Mouse (Mus musculus): ENCODE results near the gene Gm20431. TPM values are rescaled to one million over a fixed set of nuclear protein-coding genes. Genes with fewer than 3 reads are reported as not detected.

Gm20431 gene
- total RNA-seq, 2 experiments from 2014 or later: 29.1 to 38.0 TPM

DNA sequence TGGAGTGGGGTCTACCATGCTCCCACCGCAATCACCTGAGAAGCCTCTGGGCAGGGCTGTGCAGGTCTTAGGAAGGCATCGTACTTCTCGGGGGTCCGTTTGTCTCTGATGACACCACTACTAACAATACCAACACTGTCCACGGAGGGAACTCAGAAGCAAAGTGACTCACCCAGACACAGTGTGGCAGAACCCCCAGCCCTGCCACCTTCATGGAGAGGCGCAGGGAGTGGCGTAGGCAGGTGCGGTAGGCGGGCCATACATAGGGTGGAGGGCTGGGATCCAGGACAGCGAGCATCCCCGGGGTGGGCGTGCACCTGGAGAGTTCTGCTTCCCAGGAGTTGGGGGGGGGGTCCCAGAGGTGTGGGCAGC, 26.8 kb upstream of the Gm20431 start:
- no peak for TF ChIP-seq CTCF (IDR thresholded peaks at IDR 0.05)
- peak overlapping the region; percentile 74 for H3K4me3 ChIP-seq

DNA sequence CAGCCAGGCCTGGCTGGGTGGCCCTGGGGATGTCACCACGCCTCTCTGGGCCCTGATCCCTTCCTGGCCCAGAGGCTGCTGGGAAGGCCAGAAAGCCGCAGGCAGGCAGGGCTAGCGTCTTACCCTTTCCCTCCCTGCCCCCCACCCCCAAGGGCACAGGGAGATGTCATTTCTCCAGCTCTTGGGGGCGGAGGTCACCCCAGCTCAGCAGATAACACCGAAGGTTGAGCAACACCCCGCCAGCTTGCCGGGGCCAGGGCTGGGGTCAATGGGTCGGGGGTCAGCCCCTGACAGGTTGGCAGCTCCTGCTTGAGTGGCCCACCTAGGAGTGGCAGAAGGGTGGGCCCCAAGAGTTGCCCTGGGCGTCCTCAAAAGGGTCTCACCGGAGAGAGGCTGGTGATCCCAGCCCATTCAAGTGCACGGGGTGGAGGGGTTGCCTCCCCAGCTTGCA, 26.4 kb upstream of the Gm20431 start:
- no peak for TF ChIP-seq CTCF (IDR thresholded peaks at IDR 0.05)
- DNase-seq (ENCODE audit: extremely low spot score in 1 of 2, low spot score in 2 of 2): no peak
- no peak overlapping the region for H3K27ac ChIP-seq
- intact Hi-C loops (cut with DNase I): loop anchor here (5.0 to 10.0 kb wide), 3 partner anchors 395 to 517 kb away; partner anchors contain the start of genes Adnp and Pard6b
- no peak overlapping the region for H3K4me3 ChIP-seq

More for the DNA sequence above, 26.8 kb upstream of the Gm20431 start:
- DNase-seq (ENCODE audit: extremely low spot score in 1 of 2, low spot score in 2 of 2): peak; percentile 27 to 46
- H3K27ac ChIP-seq: peak overlapping the region; percentile 88; the same call in 1 of the 2 replicates
- intact Hi-C loops (cut with DNase I): loop anchor here (5.0 to 10.0 kb wide), 3 partner anchors 394 to 517 kb away; partner anchors contain the start of genes Adnp and Pard6b

DNA sequence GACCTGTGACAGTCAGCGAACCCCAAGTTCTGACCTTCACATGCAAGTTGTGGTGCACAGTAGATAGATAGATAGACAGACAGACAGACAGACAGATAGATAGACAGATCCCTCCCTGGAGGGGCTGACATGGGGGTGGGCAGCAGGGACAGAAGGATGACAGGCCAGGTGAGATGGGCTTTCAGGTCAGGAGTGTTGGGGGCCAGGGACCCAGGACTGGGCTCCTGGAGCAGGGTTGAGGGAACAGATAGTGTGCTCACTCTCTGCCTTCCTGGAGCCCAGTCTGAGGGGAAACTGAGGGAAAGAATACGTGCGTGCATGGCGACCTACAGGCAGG, 25.9 kb upstream of the Gm20431 start:
- Histone ChIP-seq H3K4me3 (no peak overlapping the region), H3K27ac (no peak overlapping the region)
- intact Hi-C loops (cut with DNase I): loop anchor here (5.0 to 10.0 kb wide), 3 partner anchors 395 to 518 kb away; partner anchors contain the start of genes Adnp and Pard6b
- no peak for DNase-seq (ENCODE audit: extremely low spot score in 1 of 2, low spot score in 2 of 2)
- TF ChIP-seq CTCF (IDR thresholded peaks at IDR 0.05): no peak

DNA sequence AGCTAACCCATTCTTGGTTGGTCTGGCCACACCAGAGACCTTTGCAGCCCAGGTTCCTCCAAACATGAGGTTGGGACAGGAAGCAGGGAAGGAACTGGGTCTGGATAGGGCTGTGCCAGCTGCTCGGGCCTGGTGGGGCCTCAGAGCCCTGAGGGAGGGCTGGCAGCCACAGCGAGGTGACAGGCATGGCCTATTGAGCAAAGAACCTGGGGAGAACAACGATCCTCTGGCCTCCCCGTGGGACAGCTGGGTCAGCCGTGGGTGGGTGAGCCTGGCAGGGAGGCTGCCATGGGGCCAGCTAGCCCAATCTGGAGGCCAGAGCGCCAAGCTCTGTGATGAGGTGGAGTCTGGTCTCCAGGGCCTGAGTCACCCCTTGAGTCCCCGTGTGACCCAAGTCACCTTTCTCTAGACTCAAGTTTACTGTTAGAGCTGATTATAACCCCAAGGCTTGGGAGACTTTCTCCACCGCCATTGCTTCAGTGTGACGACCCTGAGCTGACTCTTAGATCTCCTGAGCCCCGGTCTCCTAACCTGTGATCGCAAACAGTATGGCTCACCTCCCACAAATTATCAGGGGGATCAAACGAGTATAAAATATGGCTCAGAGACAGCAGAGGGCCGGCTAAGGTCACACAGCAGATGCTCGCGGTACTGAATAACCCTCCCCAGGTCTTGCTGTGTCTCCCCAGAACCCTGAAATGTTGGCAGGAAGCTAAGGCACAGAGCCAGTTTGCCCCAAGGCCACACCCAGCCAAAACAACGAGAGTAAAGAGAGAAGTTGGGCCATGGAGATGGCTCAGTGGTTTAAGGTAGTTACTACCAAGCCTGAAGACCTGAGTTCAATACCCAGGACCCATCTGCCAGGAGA, 25.3 kb upstream of the Gm20431 start:
- no peak overlapping the region for H3K4me3 ChIP-seq
- DNase-seq (ENCODE audit: extremely low spot score in 1 of 2, low spot score in 2 of 2): no peak
- no peak overlapping the region for H3K27ac ChIP-seq
- no peak for TF ChIP-seq CTCF (IDR thresholded peaks at IDR 0.05)
- intact Hi-C loops (cut with DNase I): loop anchor here (5.0 to 10.0 kb wide), 3 partner anchors 396 to 518 kb away; partner anchors contain the start of genes Adnp and Pard6b

DNA sequence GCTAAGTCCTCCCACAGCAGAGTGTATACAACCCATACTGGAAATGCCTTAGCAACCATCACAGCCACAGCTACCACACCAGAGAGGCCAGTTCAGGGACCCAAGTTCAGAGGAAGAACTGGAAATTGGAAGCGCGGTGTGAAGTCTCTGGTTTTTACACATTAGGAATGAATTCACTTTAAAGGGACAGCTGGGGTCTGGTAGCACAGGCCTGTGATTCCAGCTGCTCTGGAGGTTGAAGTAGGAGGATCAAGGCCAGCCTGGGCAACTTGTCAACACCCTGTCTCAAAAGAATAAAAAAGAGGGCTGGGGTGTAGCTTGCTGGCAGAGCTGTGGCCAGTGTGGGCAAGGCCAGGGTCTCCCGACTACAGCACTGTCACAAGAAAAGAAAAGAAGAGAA, 24.6 kb upstream of the Gm20431 start:
- H3K27ac ChIP-seq: no peak overlapping the region
- no peak for TF ChIP-seq CTCF (IDR thresholded peaks at IDR 0.05)

DNA sequence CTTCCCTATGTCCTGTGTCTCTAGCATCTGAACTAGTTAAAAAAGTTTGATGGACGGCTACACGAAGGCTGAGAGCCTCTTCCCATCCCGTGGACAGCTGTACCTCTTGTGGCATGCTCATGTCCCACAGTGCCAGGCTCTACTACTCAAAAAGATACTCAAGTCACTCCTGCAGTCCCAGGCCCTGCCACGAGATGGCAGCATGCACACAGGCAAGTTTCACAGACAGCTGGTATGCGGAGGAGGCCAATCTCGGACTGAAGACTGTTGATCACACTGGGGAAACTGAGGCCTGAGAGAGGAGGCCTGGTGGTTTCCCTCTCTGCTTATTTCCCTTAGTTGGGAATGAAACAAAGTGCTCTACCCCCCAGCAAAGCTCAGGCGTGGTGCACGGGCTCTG, 23.8 kb upstream of the Gm20431 start:
- Histone ChIP-seq H3K4me3 (no peak overlapping the region), H3K27ac (no peak overlapping the region)
- TF ChIP-seq CTCF (IDR thresholded peaks at IDR 0.05): peak; percentile 98
- DNase-seq (ENCODE audit: extremely low spot score in 1 of 2, low spot score in 2 of 2): peak; percentile 93 to 97
- intact Hi-C loops (cut with DNase I): loop anchor here (1.0 to 10.0 kb wide), 5 partner anchors 210 to 520 kb away; partner anchors contain the start of genes Adnp and Pard6b

More for the DNA sequence above, 24.6 kb upstream of the Gm20431 start:
- intact Hi-C loops (cut with DNase I): loop anchor here (1.0 to 10.0 kb wide), 5 partner anchors 209 to 519 kb away; partner anchors contain the start of genes Adnp and Pard6b
- no peak overlapping the region for H3K4me3 ChIP-seq
- no peak for DNase-seq (ENCODE audit: extremely low spot score in 1 of 2, low spot score in 2 of 2)

DNA sequence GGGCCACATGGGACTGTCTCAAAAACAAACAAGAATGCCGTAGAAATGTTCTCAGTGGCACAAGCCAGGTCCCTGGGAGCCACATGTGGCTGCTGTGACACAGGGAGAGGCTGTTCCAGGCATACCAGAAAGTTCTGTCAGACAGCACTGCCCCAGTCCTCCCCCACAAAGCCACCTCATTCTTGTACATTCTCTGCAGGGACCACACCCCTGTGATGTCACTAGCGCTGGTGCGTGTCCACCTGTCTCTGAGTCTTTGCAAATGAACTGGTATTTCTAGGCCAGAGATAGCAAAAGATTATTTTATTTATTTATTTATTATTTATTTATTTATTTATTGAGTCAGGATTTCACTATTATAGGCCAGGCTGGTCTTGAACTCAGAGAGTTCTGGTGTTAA, 22.4 kb upstream of the Gm20431 start:
- intact Hi-C loops (cut with DNase I): loop anchor here (2.0 to 10.0 kb wide), 2 partner anchors 333 to 521 kb away; partner anchors contain the start of gene Adnp
- no peak overlapping the region for H3K27ac ChIP-seq
- TF ChIP-seq CTCF (IDR thresholded peaks at IDR 0.05): no peak
- DNase-seq (ENCODE audit: extremely low spot score in 1 of 2, low spot score in 2 of 2): no peak
- H3K4me3 ChIP-seq: no peak overlapping the region

DNA sequence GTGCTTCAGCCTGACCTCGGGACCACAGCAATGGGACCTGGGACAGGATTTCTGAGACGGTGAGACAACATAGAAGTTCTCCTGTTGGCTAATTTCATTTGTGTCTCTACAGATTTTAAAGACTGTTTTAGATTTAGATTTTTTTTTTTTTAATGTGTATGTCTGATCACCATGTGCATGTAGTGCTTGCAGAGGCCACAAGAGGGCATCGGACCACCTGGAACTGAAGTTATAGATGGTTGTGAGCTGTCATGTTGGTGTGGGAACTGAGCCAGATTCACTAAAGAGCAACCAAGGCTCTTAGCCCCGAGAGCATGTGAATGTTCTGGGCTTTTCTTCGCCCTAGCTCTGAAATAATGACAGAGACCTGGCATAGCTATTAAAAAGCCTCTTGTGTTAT, 19.4 kb upstream of the Gm20431 start:
- intact Hi-C loops (cut with DNase I): loop anchor here (2.0 to 10.0 kb wide), 2 partner anchors 148 to 524 kb away; partner anchors contain the start of gene Adnp
- Histone ChIP-seq H3K27ac (no peak overlapping the region), H3K4me3 (no peak overlapping the region)
- peak; percentile 60 for TF ChIP-seq CTCF (IDR thresholded peaks at IDR 0.05)
- peak in 1 of 2 experiments; percentile 31 for DNase-seq (ENCODE audit: extremely low spot score in 1 of 2, low spot score in 2 of 2)

DNA sequence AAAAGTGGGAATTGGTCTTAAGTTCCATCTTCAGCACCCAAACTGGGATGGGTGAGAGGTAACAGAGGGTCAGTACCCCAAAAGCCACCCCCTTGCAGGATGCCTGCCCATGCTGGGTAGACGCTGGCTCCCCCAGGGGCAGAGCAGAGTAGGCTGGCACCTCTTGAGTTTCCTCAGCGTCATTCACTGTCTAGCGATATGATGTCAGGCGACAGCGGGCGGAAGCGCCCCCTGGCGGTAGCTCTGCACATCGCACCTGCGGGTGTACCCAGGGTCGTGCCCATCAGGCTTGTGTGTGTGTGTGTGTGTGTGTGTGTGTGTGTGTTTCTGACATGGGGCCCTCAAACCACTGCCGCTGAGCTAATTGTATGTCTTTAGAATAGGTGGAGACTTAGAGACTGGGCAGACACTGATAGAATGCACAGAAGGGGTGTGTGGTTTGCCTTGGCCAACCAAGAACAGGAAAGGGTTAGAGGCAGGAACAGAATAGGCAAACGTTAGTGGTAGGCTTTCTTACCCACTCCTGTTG, 18.7 kb upstream of the Gm20431 start:
- peak; percentile 87 for TF ChIP-seq CTCF (IDR thresholded peaks at IDR 0.05)
- intact Hi-C loops (cut with DNase I): loop anchor here (2.0 to 10.0 kb wide), 2 partner anchors 147 to 525 kb away; partner anchors contain the start of gene Adnp
- DNase-seq (ENCODE audit: extremely low spot score in 1 of 2, low spot score in 2 of 2): peak; percentile 79 to 80
- no peak overlapping the region for H3K4me3 ChIP-seq
- no peak overlapping the region for H3K27ac ChIP-seq

DNA sequence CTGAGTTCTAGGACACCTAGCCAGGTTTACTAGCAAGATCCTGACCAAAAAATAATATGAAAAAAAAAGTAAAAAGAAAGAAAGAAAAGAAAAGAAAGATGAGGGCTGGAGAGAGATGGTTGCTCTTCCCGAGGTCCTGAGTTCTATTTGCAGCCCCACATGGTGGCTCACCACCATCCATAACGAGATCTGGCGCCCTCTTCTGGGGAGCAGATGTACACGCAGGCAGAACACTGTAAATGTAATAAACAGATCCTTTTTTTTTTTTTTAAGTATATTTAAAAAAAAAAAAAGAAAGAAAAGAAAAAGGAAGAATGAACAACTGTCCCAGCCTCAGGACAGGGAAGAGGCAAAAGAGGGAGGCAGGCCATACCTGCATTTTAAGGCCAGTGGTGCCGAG, 17.3 kb upstream of the Gm20431 start:
- no peak overlapping the region for H3K27ac ChIP-seq
- H3K4me3 ChIP-seq: no peak overlapping the region
- intact Hi-C loops (cut with DNase I): no loop called here
- no peak for DNase-seq (ENCODE audit: extremely low spot score in 1 of 2, low spot score in 2 of 2)
- TF ChIP-seq CTCF (IDR thresholded peaks at IDR 0.05): peak; percentile 46

DNA sequence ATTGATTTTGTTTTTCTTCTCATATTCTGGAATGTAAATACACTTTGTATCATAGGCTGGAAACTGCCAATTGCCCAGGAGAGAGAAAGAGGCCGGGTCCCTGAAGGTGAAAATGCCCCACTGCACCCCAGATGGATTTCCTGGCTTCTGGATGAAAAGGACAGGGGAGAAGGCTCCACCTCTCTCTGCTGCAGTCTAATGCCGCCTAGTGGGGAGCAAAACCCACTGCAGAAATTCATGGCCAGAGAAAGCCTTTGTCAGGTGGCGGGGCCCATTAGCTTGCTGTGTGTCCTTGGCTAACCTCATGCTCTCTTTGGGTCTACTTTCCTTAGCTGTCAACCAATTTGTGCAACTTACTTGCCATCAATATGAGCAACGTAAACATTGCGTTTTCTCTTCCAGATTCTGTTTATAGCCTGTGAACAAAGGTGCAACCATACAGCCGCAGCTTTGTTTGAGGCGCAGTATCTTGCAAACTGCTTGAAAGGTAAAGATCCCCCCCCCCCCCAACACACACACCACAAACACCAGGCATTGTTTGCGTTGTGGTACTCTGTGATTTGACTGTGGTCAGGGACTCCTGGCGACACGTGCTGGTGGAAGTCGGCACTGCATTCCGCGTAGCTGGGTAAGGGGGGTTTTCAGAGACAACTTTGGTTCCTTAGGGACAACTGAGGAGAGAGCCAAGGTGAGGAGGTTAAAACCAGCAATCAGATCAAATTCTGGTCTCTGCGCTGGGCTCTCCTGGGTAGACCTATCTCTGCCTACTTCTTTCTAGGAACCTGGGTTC, 14.0 kb upstream of the Gm20431 start:
- intact Hi-C loops (cut with DNase I): loop anchor here (1.0 kb wide), 1 partner anchor 34 kb away; no protein-coding TSS in a partner anchor
- no peak for DNase-seq (ENCODE audit: extremely low spot score in 1 of 2, low spot score in 2 of 2)
- Histone ChIP-seq H3K4me3 (no peak overlapping the region), H3K27ac (no peak overlapping the region)
- TF ChIP-seq CTCF (IDR thresholded peaks at IDR 0.05): peak; percentile 57

Data from left cerebral cortex, adult 2 months (tissue).